Mouse (Mus musculus): ENCODE measurements around the gene Sumf2. TPM values are rescaled to one million over a fixed set of nuclear protein-coding genes. Genes with fewer than 3 reads are reported as not detected.
A peak's percentile ranks its signal among the peaks of the same experiment; 100 is the strongest.

The Sumf2 gene
- total and polyA plus RNA-seq, 2 experiments from 2014 or later: 23.2 to 25.2 TPM

DNA sequence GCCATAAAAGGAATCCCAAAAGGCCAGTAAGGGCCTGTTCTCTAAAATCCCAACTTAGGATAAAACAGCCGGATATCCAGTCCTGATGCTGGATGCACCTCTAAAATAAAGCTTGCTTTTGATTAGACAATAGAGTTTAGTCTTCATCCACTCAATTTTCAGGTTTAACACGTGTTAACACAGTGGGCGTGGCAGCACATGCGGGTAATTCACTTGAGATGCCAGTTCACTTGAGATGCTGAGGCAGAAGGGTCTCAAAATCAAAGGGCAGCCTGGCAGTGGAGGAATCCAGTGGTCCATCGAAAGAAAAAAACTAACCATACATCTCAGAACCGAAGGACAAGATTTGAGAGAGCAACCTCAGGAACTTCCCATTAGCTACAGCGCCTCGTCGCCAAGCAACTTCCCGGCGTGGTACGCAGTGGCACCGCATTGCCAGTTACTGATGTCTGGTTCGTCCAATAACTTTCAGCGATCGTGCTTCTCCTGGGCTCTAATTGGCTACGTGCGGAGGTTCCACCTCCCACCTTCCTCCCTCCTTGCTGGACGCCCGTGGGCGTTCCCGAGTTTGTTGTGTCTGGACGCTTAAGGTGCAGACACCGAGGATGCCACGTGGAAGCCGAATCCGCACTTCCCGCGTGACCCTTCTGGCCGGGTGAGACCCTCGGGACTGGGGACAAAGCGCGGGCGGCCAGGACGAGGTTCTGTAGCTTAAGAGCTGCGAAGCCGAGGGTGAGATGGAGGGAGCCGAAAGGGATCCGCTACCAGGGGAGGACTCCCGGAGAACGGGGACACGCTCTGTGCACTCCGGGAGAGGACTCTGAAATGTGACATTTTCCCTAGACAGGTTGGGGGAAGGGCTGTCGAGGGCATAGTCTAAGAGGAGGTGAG lies 48.7 kb downstream of the Sumf2 start, which contains the start of gene Zbed5:
Gene Zbed5, plus strand, starts transcription at position 526 of the 891 bp plus-strand sequence.
- Histone ChIP-seq H3K36me3 (ENCODE audit: insufficient read depth, low read length) (no peaks in the 10 kb centered on the region), H3K4me1 (ENCODE audit: insufficient read depth, low read length) (peaks cover 3% of the 10 kb centered on the region; the same call in 1 of the 2 replicates), H3K4me2 (ENCODE audit: low read depth, low read length) (peak within 1 kb of the TSS; percentile 89), H3K9me3 (ENCODE audit: low read length) (no peaks in the 10 kb centered on the region), H3K27me3 (ENCODE audit: insufficient read depth, low read length) (no peaks in the 10 kb centered on the region), H3K4me3 (ENCODE audit: low read length) (peak within 1 kb of the TSS; percentile 72), H3K9ac (replicated peaks; ENCODE audit: low read length) (peak within 1 kb of the TSS; percentile 52), H3K27ac (no peak within 1 kb of the TSS)
- DNase-seq (ENCODE audit: low spot score) (peak; percentile 96), ATAC-seq (peak; percentile 99)
- 2% methylated on average over 44 of the region's 44 CpGs for WGBS
- no peak for TF ChIP-seq CTCF (IDR thresholded peaks at IDR 0.05; ENCODE audit: low read depth)

DNA sequence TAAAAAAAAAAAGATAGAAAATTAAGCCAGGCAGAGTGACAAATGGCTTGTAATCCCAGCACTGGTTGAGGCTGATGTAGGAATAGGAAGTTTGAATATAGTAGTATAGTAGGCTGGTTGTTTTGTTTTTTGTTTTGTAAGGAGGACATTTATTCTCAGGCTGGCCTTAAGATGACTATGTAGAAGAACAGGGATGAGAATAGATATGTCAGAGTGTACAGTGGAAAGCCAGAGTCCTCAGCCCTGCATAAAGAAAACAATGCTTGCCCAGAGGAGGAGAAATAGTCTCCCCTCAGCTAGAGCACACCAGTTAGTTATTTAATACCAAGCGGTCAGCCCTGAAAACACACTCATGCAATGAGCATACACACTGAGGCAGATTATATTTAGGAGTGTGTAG lies 51.7 kb downstream of the Sumf2 start, which contains the start of gene Phkg1:
Gene Phkg1, minus strand, starts transcription at position 101 of the 400 bp plus-strand sequence.
- Histone ChIP-seq H3K4me2 (ENCODE audit: low read depth, low read length) (no peak within 1 kb of the TSS), H3K4me3 (ENCODE audit: low read length) (no peak within 1 kb of the TSS), H3K9me3 (ENCODE audit: low read length) (no peaks in the 10 kb centered on the region), H3K27ac (no peak within 1 kb of the TSS), H3K9ac (replicated peaks; ENCODE audit: low read length) (no peak within 1 kb of the TSS), H3K27me3 (ENCODE audit: insufficient read depth, low read length) (no peaks in the 10 kb centered on the region), H3K4me1 (ENCODE audit: insufficient read depth, low read length) (peaks cover 3% of the 10 kb centered on the region; the same call in 1 of the 2 replicates), H3K36me3 (ENCODE audit: insufficient read depth, low read length) (peaks cover 8% of the 10 kb centered on the region; the same call in 1 of the 2 replicates)
- WGBS: 98% methylated on average over 1 of the region's 1 CpGs
- TF ChIP-seq CTCF (IDR thresholded peaks at IDR 0.05; ENCODE audit: low read depth): no peak
- ATAC-seq (no peak), DNase-seq (ENCODE audit: low spot score) (no peak)

DNA sequence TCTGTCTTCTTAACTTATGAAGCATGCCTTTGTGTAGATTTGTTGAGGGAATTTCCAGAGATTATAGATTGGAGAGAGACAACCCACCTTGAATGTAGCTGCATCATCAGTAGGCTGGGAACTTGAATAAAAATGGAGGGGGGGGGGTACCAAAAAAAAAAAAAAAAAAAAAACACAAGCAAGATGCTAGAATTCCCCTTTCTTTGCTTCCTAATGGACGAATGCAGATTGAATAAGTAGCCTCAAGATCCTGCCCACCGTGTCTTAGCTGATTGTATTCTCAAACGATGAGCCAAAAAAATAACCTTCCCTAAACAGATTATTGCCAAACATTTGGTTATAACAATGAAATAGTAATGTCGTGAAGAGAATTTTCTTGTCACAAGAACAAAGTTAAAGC lies 61.0 kb downstream of the Sumf2 start:
- no peak for DNase-seq (ENCODE audit: low spot score)
- Histone ChIP-seq H3K36me3 (ENCODE audit: insufficient read depth, low read length) (peaks cover 6% of the 10 kb centered on the region; the same call in 1 of the 2 replicates), H3K4me1 (ENCODE audit: insufficient read depth, low read length) (peaks cover 5% of the 10 kb centered on the region; the same call in 1 of the 2 replicates), H3K9me3 (ENCODE audit: low read length) (no peaks in the 10 kb centered on the region), H3K4me3 (ENCODE audit: low read length) (peak overlapping the region; percentile 61), H3K9ac (replicated peaks; ENCODE audit: low read length) (peak overlapping the region; percentile 70), H3K4me2 (ENCODE audit: low read depth, low read length) (peak overlapping the region; percentile 90), H3K27me3 (ENCODE audit: insufficient read depth, low read length) (no peaks in the 10 kb centered on the region), H3K27ac (peak overlapping the region; percentile 94)
- TF ChIP-seq CTCF (IDR thresholded peaks at IDR 0.05; ENCODE audit: low read depth): no peak
- whole genome bisulfite sequencing: 21% methylated on average over 4 of the region's 4 CpGs
- ATAC-seq: no peak

DNA sequence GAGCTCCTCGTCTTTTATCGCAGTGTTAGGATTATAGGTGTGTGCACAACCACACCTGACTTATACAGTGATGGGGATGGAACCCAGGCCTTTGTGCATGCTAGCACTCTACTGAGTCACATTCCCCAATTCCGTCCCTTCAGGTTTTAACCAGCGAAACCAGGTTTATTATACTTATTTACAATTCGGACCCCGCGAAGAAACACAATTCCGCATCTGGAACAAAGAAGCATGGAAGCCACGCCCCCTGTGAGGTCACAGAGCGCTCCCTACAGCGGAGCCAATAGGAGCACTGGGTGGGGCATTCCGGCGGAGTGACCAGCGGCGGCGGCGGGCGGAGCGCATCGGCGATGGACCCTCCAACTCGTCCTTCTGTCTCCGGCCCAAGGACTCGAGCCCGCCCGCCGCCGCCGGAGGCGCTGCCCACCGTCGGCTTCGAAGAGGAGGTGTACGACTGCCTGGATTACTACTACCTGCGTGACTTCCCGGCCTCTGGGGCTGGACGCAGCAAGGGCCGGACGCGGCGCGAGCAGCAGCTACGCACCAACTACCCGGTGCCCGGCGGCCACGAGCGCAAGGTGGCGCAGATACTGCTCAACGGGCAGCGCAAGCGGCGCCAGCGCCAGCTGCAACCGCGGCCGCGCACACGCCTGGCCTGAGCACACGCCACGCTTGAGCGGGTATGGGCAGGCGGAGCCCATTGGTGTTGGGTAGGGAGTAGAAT lies 61.6 kb downstream of the Sumf2 start, which contains the start of gene Nupr1l:
Gene Nupr1l, plus strand, starts transcription at position 299 of the 724 bp plus-strand sequence.
- peak within 1 kb of the TSS; percentile 70 for H3K9ac ChIP-seq (replicated peaks; ENCODE audit: low read length)
- WGBS: under 1% methylated on average over 63 of the region's 63 CpGs
- peak; percentile 58 for TF ChIP-seq CTCF (IDR thresholded peaks at IDR 0.05; ENCODE audit: low read depth)
- no peaks in the 10 kb centered on the region for H3K9me3 ChIP-seq (ENCODE audit: low read length)
- H3K4me2 ChIP-seq (ENCODE audit: low read depth, low read length): peak within 1 kb of the TSS; percentile 90
- DNase-seq (ENCODE audit: low spot score) (peak; percentile 96), ATAC-seq (peak; percentile 98)
- H3K36me3 ChIP-seq (ENCODE audit: insufficient read depth, low read length): no peaks in the 10 kb centered on the region; the same call in 1 of the 2 replicates
- H3K4me3 ChIP-seq (ENCODE audit: low read length): peak within 1 kb of the TSS; percentile 61
- no peaks in the 10 kb centered on the region for H3K27me3 ChIP-seq (ENCODE audit: insufficient read depth, low read length)
- H3K4me1 ChIP-seq (ENCODE audit: insufficient read depth, low read length): peaks cover 5% of the 10 kb centered on the region; the same call in 1 of the 2 replicates
- peak within 1 kb of the TSS; percentile 94 for H3K27ac ChIP-seq

GRCm38 (mm10) chr5:129909147-129909546 lies 62.4 kb downstream of the Sumf2 start:
- 67% methylated on average over 9 of the region's 9 CpGs for WGBS
- ATAC-seq: no peak

DNA sequence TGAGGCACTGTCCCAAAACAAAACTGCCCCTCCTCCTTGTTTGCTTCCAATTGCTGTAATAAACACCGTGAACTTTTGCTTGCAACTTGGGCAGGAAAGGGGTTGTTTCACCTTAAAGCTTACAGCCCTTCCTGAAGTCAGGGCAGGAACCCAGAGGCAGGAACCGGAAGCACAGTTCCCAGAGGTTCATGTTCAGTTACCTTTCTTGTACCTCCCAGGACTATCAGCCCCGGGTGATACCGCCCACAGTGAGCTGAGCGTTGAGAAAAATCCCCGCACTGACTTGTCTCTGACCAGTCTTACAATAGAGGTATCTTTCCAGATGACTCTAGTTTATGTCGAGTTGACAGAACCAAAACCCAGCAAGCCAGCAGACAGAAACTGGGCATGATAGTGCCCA lies 62.8 kb downstream of the Sumf2 start:
- Histone ChIP-seq H3K4me1 (ENCODE audit: insufficient read depth, low read length) (peaks cover 5% of the 10 kb centered on the region; the same call in 1 of the 2 replicates), H3K36me3 (ENCODE audit: insufficient read depth, low read length) (no peaks in the 10 kb centered on the region), H3K9me3 (ENCODE audit: low read length) (no peaks in the 10 kb centered on the region), H3K4me3 (ENCODE audit: low read length) (no peak overlapping the region), H3K4me2 (ENCODE audit: low read depth, low read length) (no peak overlapping the region), H3K27ac (no peak overlapping the region), H3K27me3 (ENCODE audit: insufficient read depth, low read length) (no peaks in the 10 kb centered on the region), H3K9ac (replicated peaks; ENCODE audit: low read length) (no peak overlapping the region)
- TF ChIP-seq CTCF (IDR thresholded peaks at IDR 0.05; ENCODE audit: low read depth): no peak
- ATAC-seq (no peak), DNase-seq (ENCODE audit: low spot score) (no peak)
- WGBS: 84% methylated on average over 7 of the region's 7 CpGs

More at GRCm38 (mm10) chr5:129909147-129909546, 62.4 kb downstream of the Sumf2 start:
- H3K9ac ChIP-seq (replicated peaks; ENCODE audit: low read length): peak overlapping the region; percentile 70; the same call in 1 of the 2 replicates
- H3K4me1 ChIP-seq (ENCODE audit: insufficient read depth, low read length): peaks cover 5% of the 10 kb centered on the region; the same call in 1 of the 2 replicates
- H3K9me3 ChIP-seq (ENCODE audit: low read length): no peaks in the 10 kb centered on the region
- peak overlapping the region; percentile 61 for H3K4me3 ChIP-seq (ENCODE audit: low read length)
- H3K36me3 ChIP-seq (ENCODE audit: insufficient read depth, low read length): no peaks in the 10 kb centered on the region
- no peak for DNase-seq (ENCODE audit: low spot score)
- no peak for TF ChIP-seq CTCF (IDR thresholded peaks at IDR 0.05; ENCODE audit: low read depth)
- H3K27me3 ChIP-seq (ENCODE audit: insufficient read depth, low read length): no peaks in the 10 kb centered on the region
- peak overlapping the region; percentile 94; the same call in 1 of the 2 replicates for H3K27ac ChIP-seq
- H3K4me2 ChIP-seq (ENCODE audit: low read depth, low read length): peak overlapping the region; percentile 90

Other genes with a start within 250 kb of the Sumf2 start
- 3.3 and 4.7 TPM in 2 replicates for gene Zfp11, start 176.9 kb upstream of the Sumf2 start, total RNA-seq (2014; rRNA removed)
- 3.2 and 3.4 TPM in 2 replicates for gene Zfp11, start 176.9 kb upstream of the Sumf2 start, polyA plus RNA-seq (2015; fragmentation: Nextera tagmentation; extraction: Ambion mirVana)
- not detected in 2 replicates for gene Sept14, start 138.5 kb upstream of the Sumf2 start, total RNA-seq (2014; rRNA removed)
- gene Sept14, start 138.5 kb upstream of the Sumf2 start, polyA plus RNA-seq (2015; fragmentation: Nextera tagmentation; extraction: Ambion mirVana): not detected in 2 replicates
- 112 and 113 TPM in 2 replicates for gene Mrps17, start 131.5 kb upstream of the Sumf2 start, total RNA-seq (2014; rRNA removed)
- gene Mrps17, start 131.5 kb upstream of the Sumf2 start, polyA plus RNA-seq (2015; fragmentation: Nextera tagmentation; extraction: Ambion mirVana): 156 and 157 TPM in 2 replicates
- 72.3 and 75.7 TPM in 2 replicates for gene Nipsnap2, start 121.9 kb upstream of the Sumf2 start, total RNA-seq (2014; rRNA removed)
- 115 and 125 TPM in 2 replicates for gene Nipsnap2, start 121.9 kb upstream of the Sumf2 start, polyA plus RNA-seq (2015; fragmentation: Nextera tagmentation; extraction: Ambion mirVana)
- gene Psph, start 59.5 kb upstream of the Sumf2 start, total RNA-seq (2014; rRNA removed): 28.3 and 31.0 TPM in 2 replicates
- gene Psph, start 59.5 kb upstream of the Sumf2 start, polyA plus RNA-seq (2015; fragmentation: Nextera tagmentation; extraction: Ambion mirVana): 55.3 and 58.1 TPM in 2 replicates
- 1,207 and 1,381 TPM in 2 replicates for gene Chchd2, start 40.5 kb downstream of the Sumf2 start, total RNA-seq (2014; rRNA removed)
- gene Chchd2, start 40.5 kb downstream of the Sumf2 start, polyA plus RNA-seq (2015; fragmentation: Nextera tagmentation; extraction: Ambion mirVana): 877 TPM in 2 replicates
- gene Zbed5, start 48.7 kb downstream of the Sumf2 start, total RNA-seq (2014; rRNA removed): 9.6 and 10.4 TPM in 2 replicates
- gene Zbed5, start 48.7 kb downstream of the Sumf2 start, polyA plus RNA-seq (2015; fragmentation: Nextera tagmentation; extraction: Ambion mirVana): 7.4 and 7.9 TPM in 2 replicates
- 2.0 and 3.6 TPM in 2 replicates for gene Phkg1, start 51.6 kb downstream of the Sumf2 start, total RNA-seq (2014; rRNA removed)
- 1.7 and 3.3 TPM in 2 replicates for gene Phkg1, start 51.6 kb downstream of the Sumf2 start, polyA plus RNA-seq (2015; fragmentation: Nextera tagmentation; extraction: Ambion mirVana)
- gene Nupr1l, start 61.6 kb downstream of the Sumf2 start, total RNA-seq (2014; rRNA removed): 3.5 and 4.1 TPM in 2 replicates
- 6.0 and 6.1 TPM in 2 replicates for gene Nupr1l, start 61.6 kb downstream of the Sumf2 start, polyA plus RNA-seq (2015; fragmentation: Nextera tagmentation; extraction: Ambion mirVana)
- 73.0 and 73.3 TPM in 2 replicates for gene Vkorc1l1, start 95.0 kb downstream of the Sumf2 start, total RNA-seq (2014; rRNA removed)
- gene Vkorc1l1, start 95.0 kb downstream of the Sumf2 start, polyA plus RNA-seq (2015; fragmentation: Nextera tagmentation; extraction: Ambion mirVana): 22.3 and 23.0 TPM in 2 replicates
- gene Gusb, start 156.1 kb downstream of the Sumf2 start, total RNA-seq (2014; rRNA removed): 26.2 and 27.4 TPM in 2 replicates
- 44.7 and 47.0 TPM in 2 replicates for gene Gusb, start 156.1 kb downstream of the Sumf2 start, polyA plus RNA-seq (2015; fragmentation: Nextera tagmentation; extraction: Ambion mirVana)
- gene Asl, start 182.3 kb downstream of the Sumf2 start, total RNA-seq (2014; rRNA removed): 24.9 and 31.4 TPM in 2 replicates
- 43.2 and 52.3 TPM in 2 replicates for gene Asl, start 182.3 kb downstream of the Sumf2 start, polyA plus RNA-seq (2015; fragmentation: Nextera tagmentation; extraction: Ambion mirVana)
- gene Crcp, start 182.3 kb downstream of the Sumf2 start, total RNA-seq (2014; rRNA removed): 34.4 and 39.8 TPM in 2 replicates
- gene Crcp, start 182.3 kb downstream of the Sumf2 start, polyA plus RNA-seq (2015; fragmentation: Nextera tagmentation; extraction: Ambion mirVana): 73.7 and 83.0 TPM in 2 replicates
- 35.6 and 38.1 TPM in 2 replicates for gene Tpst1, start 226.3 kb downstream of the Sumf2 start, total RNA-seq (2014; rRNA removed)
- 46.7 and 48.7 TPM in 2 replicates for gene Tpst1, start 226.3 kb downstream of the Sumf2 start, polyA plus RNA-seq (2015; fragmentation: Nextera tagmentation; extraction: Ambion mirVana)

All from hindbrain, postnatal 0 days (tissue).